Comparison of ENCODE assay signal across 16 mouse cellular contexts in genomic region chr3:79064096-79064495, GRCm38 (mm10).
"Had no signal": no experiment of that assay in that cellular context is flagged by ENCODE, and none has a peak within 500 bp of the region (broad histone marks: within the 10 kb centered on the region; RNA-seq: fewer than 3 reads in every experiment).

No protein-coding gene starts in this region.

- DNase-seq: retina, postnatal 1 day; right cerebral cortex, adult 18-20 months; right cerebral cortex, postnatal 14 days; right cerebral cortex, postnatal 25 days; right cerebral cortex, postnatal 4 days; spleen, adult 18-20 months; thymus, adult 18-20 months; thymus, adult 2 months; thymus, postnatal 14 days; thymus, postnatal 25 days; thymus, postnatal 36 days; thymus, postnatal 4 days had no signal

- H3K9me3 ChIP-seq: neural tube, embryonic 13.5 days; neural tube, embryonic 15.5 days; stomach, embryonic 15.5 days had no signal

- H3K27me3 ChIP-seq: neural tube, embryonic 13.5 days; neural tube, embryonic 15.5 days; stomach, embryonic 15.5 days had no signal

- H3K4me1 ChIP-seq: neural tube, embryonic 13.5 days; neural tube, embryonic 15.5 days; stomach, embryonic 15.5 days had no signal

- H3K27ac ChIP-seq: neural tube, embryonic 13.5 days; neural tube, embryonic 15.5 days; stomach, embryonic 15.5 days; stomach, postnatal 0 days had no signal

- H3K4me2 ChIP-seq: neural tube, embryonic 13.5 days; neural tube, embryonic 15.5 days; stomach, embryonic 15.5 days had no signal

- H3K4me3 ChIP-seq: neural tube, embryonic 13.5 days; neural tube, embryonic 15.5 days; stomach, embryonic 15.5 days had no signal

- H3K9ac ChIP-seq: neural tube, embryonic 13.5 days; neural tube, embryonic 15.5 days; stomach, embryonic 15.5 days had no signal
